Mouse (Mus musculus) brain, embryonic 14.5 days (tissue): ENCODE measurements around the gene Mtss1l.

Experiments used
- CTCF ChIP-seq: fragments of 200-500 bp; IDR thresholded peaks from 2 replicates; pipeline ENCODE4 v1.5.1; 2012; ENCODE audit warnings: inconsistent platforms, mild to moderate bottlenecking, moderate library complexity, borderline replicate concordance; ENCODE audit not compliant: insufficient read depth, insufficient read length; ENCODE audit errors: extremely low read depth
- POLR2A ChIP-seq: fragments of 200-500 bp; IDR thresholded peaks from 2 replicates; pipeline ENCODE4 v1.6.1; 2012; ENCODE audit warnings: mild to moderate bottlenecking, inconsistent platforms, borderline replicate concordance; ENCODE audit not compliant: poor library complexity, insufficient read depth, insufficient read length, severe bottlenecking; ENCODE audit errors: extremely low read depth

DNA sequence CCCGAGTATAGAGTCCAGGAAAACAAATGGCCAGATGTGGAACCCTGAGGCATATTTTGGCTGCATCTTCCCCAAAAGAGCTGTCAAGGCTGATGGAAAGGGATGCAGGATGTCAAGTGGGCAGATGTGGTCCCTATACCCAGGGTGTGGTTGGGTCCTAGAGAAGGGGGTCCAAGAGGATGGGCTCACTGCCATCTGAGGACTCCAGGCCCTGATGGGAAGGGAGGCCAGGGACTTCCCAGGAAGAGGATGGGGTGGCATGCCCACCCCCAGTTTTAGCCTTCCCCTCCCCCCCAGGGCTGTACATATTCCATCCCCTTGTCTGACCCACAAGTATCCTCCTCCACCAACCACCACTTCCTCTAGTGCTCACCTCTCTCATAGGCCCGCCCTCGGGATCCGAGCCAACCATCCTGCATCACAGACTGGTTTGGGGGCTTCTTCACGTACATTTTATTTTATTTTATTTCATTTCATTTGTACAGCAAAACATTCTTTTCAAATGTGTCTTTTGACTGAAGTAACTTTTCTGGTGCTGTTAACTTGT, 19.4 kb downstream of the Mtss1l start:
- TF ChIP-seq CTCF (no peak), POLR2A (no peak)
